Mouse (Mus musculus): ENCODE measurements at regions not wholly inside any gene's neighbourhood (a gene's known extent, or its start where the extent isn't known, plus 50 kb on each side); places are given as distances from the start of the nearest gene placed in this dataset.

DNA sequence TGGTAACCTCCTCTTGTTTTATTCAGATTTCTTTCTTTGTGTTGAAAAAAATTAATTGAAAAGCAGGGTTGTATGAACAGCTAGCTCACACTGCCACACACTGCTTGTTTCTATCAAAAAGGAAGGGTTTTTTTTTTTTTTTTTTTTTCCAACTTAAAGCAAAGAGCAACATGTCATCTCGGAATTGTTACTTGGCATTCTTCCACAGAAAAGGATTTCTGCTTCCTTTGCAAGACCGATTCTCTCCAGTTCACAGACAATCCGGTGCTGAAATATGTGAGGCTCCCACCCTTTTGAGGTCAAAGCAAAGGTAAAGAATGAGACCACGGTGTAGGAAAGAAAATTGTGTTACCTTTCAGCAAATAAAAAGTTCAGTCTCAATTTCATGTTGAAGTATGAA lies 401.3 kb upstream of the Nova1 start:
- TF ChIP-seq CTCF (IDR thresholded peaks at IDR 0.05; ENCODE audit: low read depth) (no peak), EP300 (optimal IDR thresholded peaks at IDR 0.05) (no peak)
